Mouse (Mus musculus) embryonic facial prominence, embryonic 14.5 days (tissue): ENCODE data around the gene Shc4. TPM values are rescaled to one million over a fixed set of nuclear protein-coding genes. Genes with fewer than 3 reads are reported as not detected.

Source experiments
- ATAC-seq: fragments of 200-750 bp; cut with Nextera tagmentation; 2 replicates; pipeline ENCODE4 v1.8.0; 2017; ENCODE audit warnings: low read depth, moderate number of reproducible peaks, moderate TSS enrichment
- DNase-seq: peaks from one replicate; pipeline ENCODE4 v3.0.0-alpha.2; 2015; ENCODE audit warnings: low spot score
- H3K27ac ChIP-seq: fragments of 300-500 bp; sonication (generic); replicated peaks from 2 replicates; pipeline ENCODE4 v1.5.1; 2014; ENCODE audit warnings: low read depth, mild to moderate bottlenecking, low read length, moderate library complexity
- H3K27me3 ChIP-seq: fragments of 300-500 bp; sonication (generic); replicated peaks from 2 replicates; pipeline ENCODE4 v1.6.1; 2014; ENCODE audit warnings: low read length; ENCODE audit not compliant: control insufficient read depth, insufficient read depth
- H3K36me3 ChIP-seq: fragments of 300-500 bp; sonication (generic); 2 replicates; pipeline ENCODE4 v1.6.1; 2014; ENCODE audit warnings: low read length, mixed read lengths; ENCODE audit not compliant: control insufficient read depth, insufficient read depth
- H3K4me1 ChIP-seq: fragments of 300-500 bp; sonication (generic); 2 replicates; pipeline ENCODE4 v1.6.1; 2014; ENCODE audit warnings: antibody characterized with exemption, low read length; ENCODE audit not compliant: control insufficient read depth, insufficient read depth
- H3K4me2 ChIP-seq: fragments of 300-500 bp; sonication (generic); 2 replicates; pipeline ENCODE4 v1.6.1; 2014; ENCODE audit warnings: low read depth, mild to moderate bottlenecking, low read length, moderate library complexity, mixed read lengths
- H3K4me3 ChIP-seq: fragments of 300-500 bp; sonication (generic); 2 replicates; pipeline ENCODE4 v1.5.1; 2014; ENCODE audit warnings: low read depth, mild to moderate bottlenecking, low read length
- H3K9ac ChIP-seq: fragments of 300-500 bp; sonication (generic); 2 replicates; pipeline ENCODE4 v1.6.1; 2014; ENCODE audit warnings: low read depth, mild to moderate bottlenecking, low read length, moderate library complexity, mixed read lengths
- H3K9me3 ChIP-seq: fragments of 300-500 bp; sonication (generic); 2 replicates; pipeline ENCODE4 v1.6.1; 2016; ENCODE audit warnings: low read length; ENCODE audit not compliant: control insufficient read depth
- WGBS: fragments of 180-500 bp; shearing (Covaris S2); extraction: QIAGEN DNeasy Blood & Tissue Kit; methylation state at CpG from one replicate; pipeline ENCODE4 v1.1.7; 2014; 5-methylcytosine and 5-hydroxymethylcytosine counted together
- polyA plus RNA-seq: library from polyadenylated mRNA; unstranded; fragments of >200 nt; fragmentation: Nextera tagmentation; extraction: Ambion mirVana; gene quantifications from 2 replicates; pipeline ENCODE4 v1.2.1, GENCODE M21; 2014

Shc4 gene
- polyA plus RNA-seq, 1 experiment from 2014 or later: 1.3 TPM

GRCm38 (mm10) chr2:125594786-125595185 is 129.2 kb downstream of the Shc4 start:
- WGBS: 90% methylated on average over 12 of the region's 12 CpGs
- ATAC-seq (no peak), DNase-seq (no peak)
- H3K4me1 ChIP-seq: no peaks in the 10 kb centered on the region
- no peaks in the 10 kb centered on the region for H3K9me3 ChIP-seq
- no peaks in the 10 kb centered on the region for H3K27me3 ChIP-seq
- H3K9ac ChIP-seq: no peak overlapping the region
- H3K4me3 ChIP-seq: no peak overlapping the region
- H3K4me2 ChIP-seq: no peak overlapping the region
- no peak overlapping the region for H3K27ac ChIP-seq
- H3K36me3 ChIP-seq: peaks cover 64% of the 10 kb centered on the region

GRCm38 (mm10) chr2:125594072-125594471 is 129.9 kb downstream of the Shc4 start:
- Histone ChIP-seq H3K4me2 (no peak overlapping the region), H3K36me3 (peaks cover 63% of the 10 kb centered on the region), H3K9ac (no peak overlapping the region), H3K9me3 (no peaks in the 10 kb centered on the region), H3K27me3 (no peaks in the 10 kb centered on the region), H3K4me3 (no peak overlapping the region), H3K27ac (no peak overlapping the region), H3K4me1 (no peaks in the 10 kb centered on the region)
- DNase-seq (no peak), ATAC-seq (no peak)
- 75% methylated on average over 6 of the region's 6 CpGs for WGBS

- H3K27me3 ChIP-seq: no peaks in the 10 kb centered on the region
- no peak overlapping the region for H3K4me2 ChIP-seq
- H3K9me3 ChIP-seq: no peaks in the 10 kb centered on the region
- 92% methylated on average over 4 of the region's 4 CpGs for WGBS
- H3K36me3 ChIP-seq: peaks cover 75% of the 10 kb centered on the region
- no peak overlapping the region for H3K4me3 ChIP-seq
- no peaks in the 10 kb centered on the region for H3K4me1 ChIP-seq
- H3K27ac ChIP-seq: no peak overlapping the region
- no peak overlapping the region for H3K9ac ChIP-seq
- DNase-seq: no peak
- ATAC-seq: no peak
These were observed 132.1 kb downstream of the Shc4 start for GRCm38 (mm10) chr2:125591895-125592294.

GRCm38 (mm10) chr2:125589287-125589686 is 134.7 kb downstream of the Shc4 start:
- ATAC-seq (no peak), DNase-seq (no peak)
- H3K4me1 ChIP-seq: no peaks in the 10 kb centered on the region
- H3K4me2 ChIP-seq: no peak overlapping the region
- no peak overlapping the region for H3K27ac ChIP-seq
- no peaks in the 10 kb centered on the region for H3K27me3 ChIP-seq
- H3K9me3 ChIP-seq: no peaks in the 10 kb centered on the region
- no peak overlapping the region for H3K4me3 ChIP-seq
- H3K9ac ChIP-seq: no peak overlapping the region
- peaks cover 77% of the 10 kb centered on the region for H3K36me3 ChIP-seq
- WGBS: 94% methylated on average over 12 of the region's 12 CpGs

- no peak for ATAC-seq
- no peaks in the 10 kb centered on the region for H3K4me1 ChIP-seq
These were observed 142.9 kb downstream of the Shc4 start for GRCm38 (mm10) chr2:125581081-125581480.

GRCm38 (mm10) chr2:125577670-125578069 is 146.3 kb downstream of the Shc4 start:
- Histone ChIP-seq H3K9me3 (no peaks in the 10 kb centered on the region), H3K4me2 (no peak overlapping the region), H3K4me1 (no peaks in the 10 kb centered on the region), H3K9ac (no peak overlapping the region), H3K36me3 (peaks cover 78% of the 10 kb centered on the region), H3K27ac (no peak overlapping the region), H3K27me3 (no peaks in the 10 kb centered on the region), H3K4me3 (no peak overlapping the region)
- ATAC-seq: no peak
- 68% methylated on average over 4 of the region's 4 CpGs for WGBS
- no peak for DNase-seq

More at GRCm38 (mm10) chr2:125581081-125581480, 142.9 kb downstream of the Shc4 start:
- Histone ChIP-seq H3K36me3 (peaks cover 73% of the 10 kb centered on the region), H3K9ac (no peak overlapping the region), H3K27me3 (no peaks in the 10 kb centered on the region), H3K9me3 (no peaks in the 10 kb centered on the region), H3K4me2 (no peak overlapping the region), H3K27ac (no peak overlapping the region), H3K4me3 (no peak overlapping the region)
- no peak for DNase-seq
- 91% methylated on average over 5 of the region's 5 CpGs for WGBS

Other genes with a start within 250 kb of the Shc4 start
- gene Gm9913, start 219.1 kb downstream of the Shc4 start, polyA plus RNA-seq: 0.31 and 0.60 TPM in 2 replicates
- gene Fbn1, start 216.2 kb downstream of the Shc4 start, polyA plus RNA-seq: 61.0 and 61.1 TPM in 2 replicates
- 6.9 and 7.0 TPM in 2 replicates for gene Cep152, start 99.0 kb downstream of the Shc4 start, polyA plus RNA-seq
- gene Eid1, start 51.1 kb downstream of the Shc4 start, polyA plus RNA-seq: 273 and 294 TPM in 2 replicates
- gene Secisbp2l, start 58.7 kb upstream of the Shc4 start, polyA plus RNA-seq: 21.8 and 22.1 TPM in 2 replicates
- gene Galk2, start 135.0 kb upstream of the Shc4 start, polyA plus RNA-seq: 35.2 and 42.0 TPM in 2 replicates
- 89.0 and 90.0 TPM in 2 replicates for gene Cops2, start 135.0 kb upstream of the Shc4 start, polyA plus RNA-seq